Mouse (Mus musculus): ENCODE data around the gene Cdk2ap2. TPM values are rescaled to one million over a fixed set of nuclear protein-coding genes. Genes with fewer than 3 reads are reported as not detected.

Cdk2ap2 gene
- polyA plus RNA-seq, 1 experiment = 11.2 TPM

GRCm38 (mm10) chr19:4146366-4147021, 49.5 kb downstream of the Cdk2ap2 start:
- Histone ChIP-seq H3K27me3 (ENCODE audit: control insufficient read depth) (peaks cover 5% of the 10 kb centered on the region), H3K36me3 (ENCODE audit: control insufficient read depth) (peaks cover 20% of the 10 kb centered on the region), H3K9me3 (ENCODE audit: control insufficient read depth, low read length) (peaks cover 6% of the 10 kb centered on the region), H3K4me1 (ENCODE audit: control insufficient read depth) (peaks cover 39% of the 10 kb centered on the region), H3K4me3 (replicated peaks) (no peak overlapping the region)
- TF ChIP-seq TAL1 (IDR thresholded peaks at IDR 0.05; ENCODE audit: low read length) = no peak
- no peak for TF ChIP-seq GATA1 (IDR thresholded peaks at IDR 0.05; ENCODE audit: low read length)

- H3K9me3 ChIP-seq (ENCODE audit: control insufficient read depth, low read length) = peaks cover 6% of the 10 kb centered on the region
- peaks cover 41% of the 10 kb centered on the region for H3K4me1 ChIP-seq (ENCODE audit: control insufficient read depth)
- no peak overlapping the region for H3K4me3 ChIP-seq (replicated peaks)
- peaks cover 5% of the 10 kb centered on the region for H3K27me3 ChIP-seq (ENCODE audit: control insufficient read depth)
- TF ChIP-seq GATA1 (IDR thresholded peaks at IDR 0.05; ENCODE audit: low read length) (no peak), TAL1 (IDR thresholded peaks at IDR 0.05; ENCODE audit: low read length) (no peak)
- H3K36me3 ChIP-seq (ENCODE audit: control insufficient read depth) = peaks cover 23% of the 10 kb centered on the region
Measured at GRCm38 (mm10) chr19:4147022-4147405, 50.0 kb downstream of the Cdk2ap2 start.

GRCm38 (mm10) chr19:4147782-4148490, 51.0 kb downstream of the Cdk2ap2 start:
- Histone ChIP-seq H3K4me3 (replicated peaks) (peak overlapping the region; percentile 79), H3K4me1 (ENCODE audit: control insufficient read depth) (peaks cover 41% of the 10 kb centered on the region)
- TF ChIP-seq GATA1 (IDR thresholded peaks at IDR 0.05; ENCODE audit: low read length) (no peak), TAL1 (IDR thresholded peaks at IDR 0.05; ENCODE audit: low read length) (no peak)

GRCm38 (mm10) chr19:4148491-4148806, 51.5 kb downstream of the Cdk2ap2 start, which contains the start of gene Coro1b:
Gene Coro1b (plus strand): TSS chr19:4148619.
- H3K36me3 ChIP-seq (ENCODE audit: control insufficient read depth) = peaks cover 36% of the 10 kb centered on the region
- H3K27me3 ChIP-seq (ENCODE audit: control insufficient read depth) = no peaks in the 10 kb centered on the region
- peaks cover 6% of the 10 kb centered on the region for H3K9me3 ChIP-seq (ENCODE audit: control insufficient read depth, low read length)
- peak within 1 kb of the TSS; percentile 79 for H3K4me3 ChIP-seq (replicated peaks)
- TF ChIP-seq GATA1 (IDR thresholded peaks at IDR 0.05; ENCODE audit: low read length) (no peak), TAL1 (IDR thresholded peaks at IDR 0.05; ENCODE audit: low read length) (no peak)
- peaks cover 41% of the 10 kb centered on the region for H3K4me1 ChIP-seq (ENCODE audit: control insufficient read depth)

More at GRCm38 (mm10) chr19:4147782-4148490, 51.0 kb downstream of the Cdk2ap2 start:
- Histone ChIP-seq H3K9me3 (ENCODE audit: control insufficient read depth, low read length) (peaks cover 6% of the 10 kb centered on the region), H3K27me3 (ENCODE audit: control insufficient read depth) (peaks cover 1% of the 10 kb centered on the region; the same call in 1 of the 2 replicates), H3K36me3 (ENCODE audit: control insufficient read depth) (peaks cover 30% of the 10 kb centered on the region)

Other genes starting within 250 kb of the Cdk2ap2 start
- gene Chka, start 245.4 kb upstream of the Cdk2ap2 start, polyA plus RNA-seq (2012) = 0.70 and 0.82 TPM in 2 replicates
- 0.96 and 1.2 TPM in 2 replicates for gene Tcirg1, start 190.0 kb upstream of the Cdk2ap2 start, polyA plus RNA-seq (2012)
- 6.4 and 20.4 TPM in 2 replicates for gene Ndufs8, start 184.4 kb upstream of the Cdk2ap2 start, polyA plus RNA-seq (2012)
- not detected in 2 replicates for gene Aldh3b1, start 167.4 kb upstream of the Cdk2ap2 start, polyA plus RNA-seq (2012)
- gene Unc93b1, start 162.0 kb upstream of the Cdk2ap2 start, polyA plus RNA-seq (2012) = 0.65 and 0.77 TPM in 2 replicates
- gene Aldh3b3, start 138.5 kb upstream of the Cdk2ap2 start, polyA plus RNA-seq (2012) = 0.01 TPM in 1 of 2 replicates, not detected in the other
- 0.11 and 0.20 TPM in 2 replicates for gene Aldh3b2, start 124.9 kb upstream of the Cdk2ap2 start, polyA plus RNA-seq (2012)
- 0.10 TPM in 1 of 2 replicates, not detected in the other for gene Acy3, start 110.6 kb upstream of the Cdk2ap2 start, polyA plus RNA-seq (2012)
- not detected in 2 replicates for gene Tbx10, start 104.4 kb upstream of the Cdk2ap2 start, polyA plus RNA-seq (2012)
- gene Nudt8, start 96.6 kb upstream of the Cdk2ap2 start, polyA plus RNA-seq (2012) = 0.45 and 0.73 TPM in 2 replicates
- 0.05 TPM in 2 replicates for gene Gm49405, start 96.6 kb upstream of the Cdk2ap2 start, polyA plus RNA-seq (2012)
- gene Doc2g, start 93.9 kb upstream of the Cdk2ap2 start, polyA plus RNA-seq (2012) = 0.06 and 0.07 TPM in 2 replicates
- 47.7 and 49.2 TPM in 2 replicates for gene Ndufv1, start 84.4 kb upstream of the Cdk2ap2 start, polyA plus RNA-seq (2012)
- 14.9 and 28.9 TPM in 2 replicates for gene Gstp1, start 59.2 kb upstream of the Cdk2ap2 start, polyA plus RNA-seq (2012)
- gene Gstp2, start 51.2 kb upstream of the Cdk2ap2 start, polyA plus RNA-seq (2012) = not detected in 2 replicates
- 1.3 TPM in 2 replicates for gene Gstp3, start 37.6 kb upstream of the Cdk2ap2 start, polyA plus RNA-seq (2012)
- not detected in 2 replicates for gene Cabp2, start 15.6 kb upstream of the Cdk2ap2 start, polyA plus RNA-seq (2012)
- gene Pitpnm1, start 2.8 kb downstream of the Cdk2ap2 start, polyA plus RNA-seq (2012) = 0.66 and 0.94 TPM in 2 replicates
- 23.9 and 25.1 TPM in 2 replicates for gene Aip, start 28.7 kb downstream of the Cdk2ap2 start, polyA plus RNA-seq (2012)
- gene Gpr152, start 42.6 kb downstream of the Cdk2ap2 start, polyA plus RNA-seq (2012) = 0.01 TPM in 1 of 2 replicates, not detected in the other
- gene Cabp4, start 46.9 kb downstream of the Cdk2ap2 start, polyA plus RNA-seq (2012) = 0.05 TPM in 2 replicates
- gene Coro1b, start 51.4 kb downstream of the Cdk2ap2 start, polyA plus RNA-seq (2012) = 6.2 and 7.5 TPM in 2 replicates
- gene Ptprcap, start 56.4 kb downstream of the Cdk2ap2 start, polyA plus RNA-seq (2012) = 5.6 and 7.7 TPM in 2 replicates
- 24.5 and 32.5 TPM in 2 replicates for gene Rps6kb2, start 66.2 kb downstream of the Cdk2ap2 start, polyA plus RNA-seq (2012)
- gene Carns1, start 78.3 kb downstream of the Cdk2ap2 start, polyA plus RNA-seq (2012) = not detected in 2 replicates
- 0.18 and 0.22 TPM in 2 replicates for gene Tbc1d10c, start 94.1 kb downstream of the Cdk2ap2 start, polyA plus RNA-seq (2012)
- gene Ppp1ca, start 94.9 kb downstream of the Cdk2ap2 start, polyA plus RNA-seq (2012) = 42.7 and 52.0 TPM in 2 replicates
- gene Rad9a, start 104.5 kb downstream of the Cdk2ap2 start, polyA plus RNA-seq (2012) = 2.6 and 3.9 TPM in 2 replicates
- gene Clcf1, start 117.1 kb downstream of the Cdk2ap2 start, polyA plus RNA-seq (2012) = not detected in 2 replicates
- gene AC109138.7, start 117.2 kb downstream of the Cdk2ap2 start, polyA plus RNA-seq (2012) = 0.22 TPM in 1 of 2 replicates, not detected in the other
- 0.49 and 0.74 TPM in 2 replicates for gene Pold4, start 134.7 kb downstream of the Cdk2ap2 start, polyA plus RNA-seq (2012)
- gene Ssh3, start 172.0 kb downstream of the Cdk2ap2 start, polyA plus RNA-seq (2012) = 0.19 and 0.24 TPM in 2 replicates
- 0.22 and 0.38 TPM in 2 replicates for gene Ankrd13d, start 186.0 kb downstream of the Cdk2ap2 start, polyA plus RNA-seq (2012)
- gene Grk2, start 209.0 kb downstream of the Cdk2ap2 start, polyA plus RNA-seq (2012) = 20.9 and 22.2 TPM in 2 replicates